Mouse (Mus musculus) thymus, postnatal 10 days (tissue): ENCODE measurements around the gene Wnt4.

ENCODE experiments used
- DNase-seq, 2 experiments: peaks; one replicate each; pipeline ENCODE4 v3.0.0; 2021; ENCODE audit warnings: low spot score in 2 of 2

The Wnt4 gene

GRCm38 (mm10) chr4:137277166-137277513, at the start of gene Wnt4:
Wnt4 (plus strand) TSS chr4:137277489.
- no peak for DNase-seq

GRCm38 (mm10) chr4:137228566-137229115, 48.6 kb upstream of the Wnt4 start:
- DNase-seq, result no peak

GRCm38 (mm10) chr4:137231494-137232470, 45.5 kb upstream of the Wnt4 start:
- DNase-seq, result no peak

- no peak for DNase-seq
These were observed 43.7 kb upstream of the Wnt4 start for GRCm38 (mm10) chr4:137233632-137234031.

GRCm38 (mm10) chr4:137234444-137234843, 42.8 kb upstream of the Wnt4 start:
- DNase-seq, result no peak

GRCm38 (mm10) chr4:137235368-137235767, 41.9 kb upstream of the Wnt4 start:
- DNase-seq, result no peak

- DNase-seq, result no peak
These were observed 32.4 kb upstream of the Wnt4 start for GRCm38 (mm10) chr4:137244883-137245282.

- DNase-seq, result no peak
These were observed 27.0 kb upstream of the Wnt4 start for GRCm38 (mm10) chr4:137250333-137250732.

GRCm38 (mm10) chr4:137250849-137251248, 26.4 kb upstream of the Wnt4 start:
- no peak for DNase-seq

GRCm38 (mm10) chr4:137253601-137254000, 23.7 kb upstream of the Wnt4 start:
- DNase-seq, result no peak

GRCm38 (mm10) chr4:137254206-137254976, 22.9 kb upstream of the Wnt4 start:
- no peak for DNase-seq

GRCm38 (mm10) chr4:137255568-137255967, 21.7 kb upstream of the Wnt4 start:
- no peak for DNase-seq

- no peak for DNase-seq
These were observed 15.5 kb upstream of the Wnt4 start for GRCm38 (mm10) chr4:137261826-137262225.

- DNase-seq, result peak in 1 of 2 experiments; percentile 18
These were observed 13.2 kb upstream of the Wnt4 start for GRCm38 (mm10) chr4:137264066-137264465.

- no peak for DNase-seq
These were observed 12.2 kb upstream of the Wnt4 start for GRCm38 (mm10) chr4:137265116-137265515.

- DNase-seq, result no peak
These were observed 8.7 kb upstream of the Wnt4 start for GRCm38 (mm10) chr4:137268541-137268940.

GRCm38 (mm10) chr4:137271856-137272255, 5.4 kb upstream of the Wnt4 start:
- DNase-seq, result no peak

GRCm38 (mm10) chr4:137274304-137274703, 3.0 kb upstream of the Wnt4 start:
- no peak for DNase-seq

- no peak for DNase-seq
These were observed 685 bp upstream of the Wnt4 start for GRCm38 (mm10) chr4:137276443-137277165.

GRCm38 (mm10) chr4:137277600-137278143, 383 bp downstream of the Wnt4 start:
- DNase-seq, result no peak
